Mouse (Mus musculus) ES-E14 (cell line): ENCODE data around the gene Gm28308. TPM values are rescaled to one million over a fixed set of nuclear protein-coding genes. Genes with fewer than 3 reads are reported as not detected.
A peak's percentile ranks its signal among the peaks of the same experiment; 100 is the strongest.

Source experiments
- DNase-seq: peaks from one replicate; pipeline ENCODE4 v3.0.0-alpha.2; 2013; ENCODE audit warnings: low read depth, low spot score
- H3K27ac ChIP-seq: 2 replicates; pipeline ENCODE4 v1.5.1; 2012; ENCODE audit warnings: low read depth, mild to moderate bottlenecking, low read length, moderate library complexity, mixed read lengths; ENCODE audit not compliant: poor library complexity, insufficient read depth, severe bottlenecking
- H3K36me3 ChIP-seq: 2 replicates; pipeline ENCODE4 v1.6.1; 2012; ENCODE audit warnings: mild to moderate bottlenecking, low read length, moderate library complexity, mixed read lengths; ENCODE audit not compliant: control insufficient read depth, poor library complexity, insufficient read depth, severe bottlenecking
- H3K4me1 ChIP-seq, 2 experiments: fragments of 150-350 bp in 1 of 2; sonication (generic) in 1 of 2; 2 replicates each; pipeline ENCODE4 v1.6.1; 2012; ENCODE audit warnings: low read length in 2 of 2, mild to moderate bottlenecking in 1 of 2, mixed read lengths in 1 of 2; ENCODE audit not compliant: control insufficient read depth in 2 of 2, insufficient read depth in 2 of 2, poor library complexity in 1 of 2
- H3K4me3 ChIP-seq, 2 experiments: fragments of 150-350 bp in 1 of 2; sonication (generic) in 1 of 2; 2 replicates each; pipeline ENCODE4 v1.5.1; 2012; ENCODE audit warnings: low read length in 2 of 2, low read depth in 1 of 2, mild to moderate bottlenecking in 1 of 2, mixed read lengths in 1 of 2; ENCODE audit not compliant: insufficient read depth in 1 of 2, poor library complexity in 1 of 2, severe bottlenecking in 1 of 2
- H3K9ac ChIP-seq: 2 replicates; pipeline ENCODE4 v1.6.1; 2012; ENCODE audit warnings: low read depth, mild to moderate bottlenecking, low read length, mixed read lengths; ENCODE audit not compliant: poor library complexity, insufficient read depth, severe bottlenecking
- H3K9me3 ChIP-seq: fragments of 150-350 bp; sonication (generic); 2 replicates; pipeline ENCODE4 v1.6.1; 2012; ENCODE audit warnings: low read depth, mild to moderate bottlenecking, low read length; ENCODE audit not compliant: control insufficient read depth, insufficient read depth
- CHD2 ChIP-seq: IDR thresholded peaks from 2 replicates; pipeline ENCODE4 v1.6.1; 2014; ENCODE audit warnings: mild to moderate bottlenecking, low read depth, low read length, inconsistent platforms
- HCFC1 ChIP-seq: IDR thresholded peaks from 2 replicates; pipeline ENCODE4 v1.6.1; 2012; ENCODE audit warnings: low read length, inconsistent platforms, borderline replicate concordance; ENCODE audit not compliant: insufficient read depth
- MAFK ChIP-seq: IDR thresholded peaks from 2 replicates; pipeline ENCODE4 v1.6.1; 2014; ENCODE audit warnings: mild to moderate bottlenecking, low read depth, low read length, inconsistent platforms; ENCODE audit not compliant: insufficient read depth
- ZC3H11A ChIP-seq: IDR thresholded peaks from 2 replicates; pipeline ENCODE4 v1.6.1; 2012; ENCODE audit warnings: low read depth, mild to moderate bottlenecking, inconsistent platforms, low read length, borderline replicate concordance
- ZNF384 ChIP-seq: IDR thresholded peaks from 2 replicates; pipeline ENCODE4 v1.6.1; 2012; ENCODE audit warnings: low read depth, low read length, inconsistent platforms
- in situ Hi-C, 2 experiments: fragments of 600-800 bp; cut with MboI; formaldehyde crosslinking; loops; one replicate each; pipeline ENCODE4 v1.15.1; 2025; ENCODE audit warnings: low sequenced_read_pairs in 2 of 2, inconsistent platforms in 1 of 2; ENCODE audit not compliant: unreplicated experiment in 2 of 2
- total RNA-seq: library from RNA; depleted of rRNA; stranded (reverse); fragments of 300-350 nt; gene quantifications from 2 replicates; pipeline ENCODE4 v1.2.3, GENCODE M21; 2012

The Gm28308 gene
- total RNA-seq, 1 experiment: 0.31 TPM

GRCm38 (mm10) chr6:52220865-52221310 is 7.7 kb upstream of the Gm28308 start:
- Histone ChIP-seq H3K9ac (no peak overlapping the region), H3K36me3 (no peaks in the 10 kb centered on the region), H3K9me3 (no peaks in the 10 kb centered on the region), H3K4me1 (peaks cover 0 to 8% of the 10 kb centered on the region in 2 experiments; a peak in 1 of 4 replicates), H3K4me3 (peak overlapping the region in 1 of 2 experiments; percentile 66; a peak in 1 of 4 replicates), H3K27ac (no peak overlapping the region)
- DNase-seq: no peak
- no peak for TF ChIP-seq ZC3H11A
- in situ Hi-C loops: loop anchor here (10.0 to 25.0 kb wide), 4 partner anchors 56 to 1046 kb away; partner anchors contain the start of gene Hoxa2 (in 2 of the 2)

DNA sequence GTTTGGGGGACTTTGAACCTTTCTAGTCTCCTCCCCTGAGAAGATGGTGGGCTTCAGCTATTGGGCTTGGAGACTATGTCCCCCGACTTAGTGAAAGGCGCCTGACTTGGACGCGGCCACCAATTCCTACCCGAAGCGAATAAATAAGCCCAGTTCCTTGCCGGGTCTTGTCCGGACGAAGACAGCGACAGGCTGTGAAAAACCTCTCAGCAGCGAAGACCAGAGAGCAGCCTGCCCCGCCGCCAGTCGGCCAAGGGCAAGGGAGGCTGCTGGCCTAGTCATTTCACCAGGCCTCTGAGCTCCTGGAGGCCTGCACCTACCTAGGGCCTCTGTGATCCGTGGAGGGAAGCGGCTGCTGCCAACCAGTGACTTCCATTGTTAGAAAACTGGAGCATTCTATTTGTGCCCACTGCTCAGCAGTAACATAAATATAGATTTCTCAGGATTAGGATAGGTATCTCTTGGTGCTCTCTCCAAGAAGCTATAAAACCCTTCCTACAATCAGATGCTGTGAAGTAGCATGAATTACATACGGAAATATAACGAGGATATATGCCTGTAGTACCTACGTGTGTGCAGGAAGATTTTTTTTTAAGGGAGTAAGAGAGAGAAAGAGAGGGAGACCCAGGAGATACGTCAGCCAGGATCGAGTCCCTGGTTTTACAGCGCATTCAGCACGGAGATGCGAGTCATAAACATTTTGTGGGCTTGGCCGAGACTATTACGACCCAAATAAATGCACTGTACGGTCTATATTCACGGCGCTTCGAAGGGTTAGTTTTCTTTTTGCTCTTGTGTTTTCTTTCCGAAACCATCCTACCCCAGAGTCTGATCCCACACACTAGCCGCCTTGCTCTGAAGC is 7.1 kb upstream of the Gm28308 start:
- Histone ChIP-seq H3K9me3 (no peaks in the 10 kb centered on the region), H3K4me3 (no peak overlapping the region), H3K4me1 (peaks cover 0 to 8% of the 10 kb centered on the region in 2 experiments; a peak in 1 of 4 replicates), H3K9ac (no peak overlapping the region), H3K27ac (no peak overlapping the region), H3K36me3 (no peaks in the 10 kb centered on the region)
- in situ Hi-C loops: loop anchor here (10.0 to 25.0 kb wide), 4 partner anchors 55 to 1045 kb away; partner anchors contain the start of gene Hoxa2 (in 2 of the 2)
- TF ChIP-seq HCFC1: no peak
- no peak for TF ChIP-seq CHD2
- TF ChIP-seq MAFK: no peak
- TF ChIP-seq ZNF384: no peak
- TF ChIP-seq ZC3H11A: no peak
- DNase-seq: no peak

DNA sequence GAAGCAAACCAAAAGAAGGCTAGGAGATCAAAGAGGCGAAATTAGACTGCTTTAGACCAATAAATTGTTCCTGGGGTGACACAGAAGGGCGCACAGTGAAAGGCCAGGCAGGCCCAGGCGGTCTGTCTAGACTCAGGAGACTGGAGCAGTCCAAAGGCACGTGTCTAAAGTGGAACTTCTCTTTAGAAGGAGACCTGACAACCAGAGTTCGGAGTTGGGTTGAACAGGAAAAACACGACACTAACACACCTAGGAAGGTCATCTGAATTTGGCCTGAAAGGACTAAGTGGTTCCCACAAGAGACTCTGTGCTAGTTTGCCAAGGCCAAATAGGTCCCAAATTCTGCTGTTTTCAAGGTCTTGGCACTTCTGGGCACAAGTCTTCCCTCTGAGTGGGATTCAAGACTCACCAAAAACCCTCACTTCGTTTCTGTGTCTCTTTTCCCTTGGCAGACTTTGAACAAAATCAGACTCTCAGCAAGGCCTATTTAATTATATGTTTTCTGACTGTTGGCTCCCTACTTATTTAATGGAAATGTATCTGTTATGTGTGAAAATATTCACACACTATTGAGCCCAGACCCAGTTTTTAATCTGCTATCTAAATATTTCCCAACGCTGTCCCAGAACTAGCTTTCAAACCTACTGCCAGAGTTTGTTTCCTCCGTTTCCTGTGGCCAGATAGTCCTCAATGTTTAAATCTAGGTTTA is 6.2 kb upstream of the Gm28308 start:
- Histone ChIP-seq H3K27ac (no peak overlapping the region), H3K9ac (no peak overlapping the region), H3K36me3 (no peaks in the 10 kb centered on the region), H3K9me3 (no peaks in the 10 kb centered on the region), H3K4me3 (no peak overlapping the region), H3K4me1 (peaks cover 0 to 8% of the 10 kb centered on the region in 2 experiments; a peak in 1 of 4 replicates)
- DNase-seq: no peak
- in situ Hi-C loops: loop anchor here (5.0 to 25.0 kb wide), 2 partner anchors 607 to 1047 kb away; no protein-coding TSS in a partner anchor
- TF ChIP-seq ZNF384 (no peak), ZC3H11A (no peak), HCFC1 (no peak), CHD2 (no peak), MAFK (no peak)

GRCm38 (mm10) chr6:52218643-52219215 is 5.6 kb upstream of the Gm28308 start:
- H3K4me3 ChIP-seq: no peak overlapping the region
- in situ Hi-C loops: loop anchor here (5.0 to 25.0 kb wide), 2 partner anchors 606 to 1046 kb away; no protein-coding TSS in a partner anchor
- no peaks in the 10 kb centered on the region for H3K9me3 ChIP-seq
- TF ChIP-seq MAFK: no peak
- no peak for TF ChIP-seq ZC3H11A
- no peak for TF ChIP-seq CHD2
- no peak for TF ChIP-seq ZNF384
- no peak for TF ChIP-seq HCFC1
- H3K4me1 ChIP-seq: peaks cover 0 to 8% of the 10 kb centered on the region in 2 experiments; a peak in 1 of 4 replicates
- no peak for DNase-seq
- no peaks in the 10 kb centered on the region for H3K36me3 ChIP-seq
- H3K27ac ChIP-seq: no peak overlapping the region
- H3K9ac ChIP-seq: no peak overlapping the region
